Mouse (Mus musculus) lung, embryonic 14.5 days (tissue): ENCODE results near the gene Psmb6. TPM values are rescaled to one million over a fixed set of nuclear protein-coding genes. Genes with fewer than 3 reads are reported as not detected.
"Not testable (repeated sequence)": the region's sequence is repeated elsewhere in the genome, so short reads cannot be mapped to it uniquely, and the experiment has no call there.

ENCODE experiments used
- ATAC-seq: fragments of 200-750 bp; cut with Nextera tagmentation; 2 replicates; pipeline ENCODE4 v1.8.0; 2017; ENCODE audit warnings: mild to moderate bottlenecking, moderate TSS enrichment, moderate library complexity; ENCODE audit not compliant: insufficient read depth
- DNase-seq: peaks from one replicate; pipeline ENCODE4 v3.0.0-alpha.2; 2015
- H3K27ac ChIP-seq: fragments of 300-500 bp; sonication (generic); 2 replicates; pipeline ENCODE4 v1.5.1; 2014; ENCODE audit warnings: low read depth, mild to moderate bottlenecking, moderate library complexity
- H3K27me3 ChIP-seq: fragments of 300-500 bp; sonication (generic); 2 replicates; pipeline ENCODE4 v1.6.1; 2014; ENCODE audit warnings: low read length, control low read depth; ENCODE audit not compliant: insufficient read depth
- H3K36me3 ChIP-seq: fragments of 300-500 bp; sonication (generic); 2 replicates; pipeline ENCODE4 v1.6.1; 2014; ENCODE audit warnings: control low read depth; ENCODE audit not compliant: insufficient read depth
- H3K4me1 ChIP-seq: fragments of 300-500 bp; sonication (generic); 2 replicates; pipeline ENCODE4 v1.6.1; 2014; ENCODE audit warnings: antibody characterized with exemption, control low read depth; ENCODE audit not compliant: insufficient read depth
- H3K4me2 ChIP-seq: fragments of 300-500 bp; sonication (generic); 2 replicates; pipeline ENCODE4 v1.6.1; 2014; ENCODE audit warnings: mild to moderate bottlenecking
- H3K4me3 ChIP-seq: fragments of 300-500 bp; sonication (generic); 2 replicates; pipeline ENCODE4 v1.5.1; 2014; ENCODE audit warnings: low read depth, low read length
- H3K9ac ChIP-seq: fragments of 300-500 bp; sonication (generic); 2 replicates; pipeline ENCODE4 v1.6.1; 2014
- H3K9me3 ChIP-seq: fragments of 300-500 bp; sonication (generic); 2 replicates; pipeline ENCODE4 v1.6.1; 2016; ENCODE audit warnings: low read depth, low read length, control low read depth
- CTCF ChIP-seq: IDR thresholded peaks from 2 replicates; pipeline ENCODE4 v1.5.1; 2016; ENCODE audit warnings: antibody characterized with exemption, low read depth
- WGBS: fragments of 180-500 bp; shearing (Covaris S2); extraction: QIAGEN DNeasy Blood & Tissue Kit; methylation state at CpG from one replicate; pipeline ENCODE4 v1.1.7; 2014; 5-methylcytosine and 5-hydroxymethylcytosine counted together
- polyA plus RNA-seq: library from polyadenylated mRNA; unstranded; fragments of >200 nt; fragmentation: Nextera tagmentation; extraction: Ambion mirVana; gene quantifications from 2 replicates; pipeline ENCODE4 v1.2.1, GENCODE M21; 2014

Psmb6 gene
- polyA plus RNA-seq, 1 experiment from 2014 or later = 813 TPM

- no peak for TF ChIP-seq CTCF
- H3K36me3 ChIP-seq = no peaks in the 10 kb centered on the region
- H3K4me2 ChIP-seq = peak overlapping the region; percentile 96
- peak overlapping the region; percentile 80 for H3K9ac ChIP-seq
- H3K27me3 ChIP-seq = no peaks in the 10 kb centered on the region
- ATAC-seq (no peak), DNase-seq (no peak)
- H3K4me3 ChIP-seq = peak overlapping the region; percentile 88
- H3K9me3 ChIP-seq = no peaks in the 10 kb centered on the region
- peak overlapping the region; percentile 33; the same call in 1 of the 2 replicates for H3K27ac ChIP-seq
- H3K4me1 ChIP-seq = peaks cover 9% of the 10 kb centered on the region; the same call in 1 of the 2 replicates
- WGBS = 0% methylated on average over 2 of the region's 2 CpGs
Measured at GRCm38 (mm10) chr11:70561937-70562286, 36.7 kb downstream of the Psmb6 start.

GRCm38 (mm10) chr11:70562287-70562994 is 37.3 kb downstream of the Psmb6 start, which contains the start of gene Mink1:
Mink1 (plus strand) TSS chr11:70562881.
- H3K27me3 ChIP-seq = no peaks in the 10 kb centered on the region
- peak within 1 kb of the TSS; percentile 80 for H3K9ac ChIP-seq
- TF ChIP-seq CTCF = no peak
- peak within 1 kb of the TSS; percentile 88 for H3K4me3 ChIP-seq
- ATAC-seq = peak; percentile 90
- WGBS = 1% methylated on average over 39 of the region's 57 CpGs
- H3K36me3 ChIP-seq = no peaks in the 10 kb centered on the region
- H3K27ac ChIP-seq = peak within 1 kb of the TSS; percentile 88
- peak within 1 kb of the TSS; percentile 96 for H3K4me2 ChIP-seq
- DNase-seq = peak; percentile 95
- H3K9me3 ChIP-seq = no peaks in the 10 kb centered on the region
- H3K4me1 ChIP-seq = peaks cover 9% of the 10 kb centered on the region; the same call in 1 of the 2 replicates

DNA sequence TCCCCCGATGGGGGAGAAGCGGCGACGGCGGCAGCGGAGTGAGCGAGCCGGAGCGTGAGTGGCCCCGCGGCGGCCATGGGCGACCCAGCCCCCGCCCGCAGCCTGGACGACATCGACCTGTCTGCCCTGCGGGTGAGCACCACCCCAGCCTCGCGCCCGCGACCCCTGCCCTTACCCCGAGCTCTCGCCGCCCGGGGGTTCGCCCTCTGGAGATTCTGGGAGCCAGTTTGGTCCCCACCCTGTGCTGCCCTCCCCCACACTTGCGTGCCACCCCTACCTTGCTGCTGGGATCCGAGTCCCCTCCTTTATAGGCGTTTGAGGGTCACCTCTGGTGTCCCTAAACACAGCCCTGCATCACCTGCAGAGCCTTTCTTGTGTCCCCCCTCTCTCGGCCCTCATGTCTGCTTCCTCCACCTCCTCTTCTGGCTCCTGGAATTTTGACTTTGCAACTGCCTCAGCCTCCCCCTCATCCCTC is 37.9 kb downstream of the Psmb6 start:
- ATAC-seq (no peak; the same call in 1 of the 2 replicates), DNase-seq (no peak)
- H3K9ac ChIP-seq = peak overlapping the region; percentile 80
- peaks cover 9% of the 10 kb centered on the region; the same call in 1 of the 2 replicates for H3K4me1 ChIP-seq
- H3K27ac ChIP-seq = peak overlapping the region; percentile 88
- TF ChIP-seq CTCF = no peak
- peak overlapping the region; percentile 96 for H3K4me2 ChIP-seq
- H3K36me3 ChIP-seq = no peaks in the 10 kb centered on the region; the same call in 1 of the 2 replicates
- no peaks in the 10 kb centered on the region for H3K27me3 ChIP-seq
- under 1% methylated on average over 21 of the region's 31 CpGs for WGBS
- H3K4me3 ChIP-seq = peak overlapping the region; percentile 88
- no peaks in the 10 kb centered on the region for H3K9me3 ChIP-seq

- no peak for TF ChIP-seq CTCF
- H3K27me3 ChIP-seq = no peaks in the 10 kb centered on the region
- 2% methylated on average over 25 of the region's 25 CpGs for WGBS
- H3K4me3 ChIP-seq = peak overlapping the region; percentile 88
- peak overlapping the region; percentile 88 for H3K27ac ChIP-seq
- H3K9me3 ChIP-seq = no peaks in the 10 kb centered on the region
- H3K4me2 ChIP-seq = peak overlapping the region; percentile 96
- H3K36me3 ChIP-seq = no peaks in the 10 kb centered on the region; the same call in 1 of the 2 replicates
- H3K9ac ChIP-seq = peak overlapping the region; percentile 80
- H3K4me1 ChIP-seq = peaks cover 9% of the 10 kb centered on the region; the same call in 1 of the 2 replicates
- DNase-seq = peak; percentile 68
- peak; percentile 25; the same call in 1 of the 2 replicates for ATAC-seq
Measured at GRCm38 (mm10) chr11:70563470-70564275, 38.5 kb downstream of the Psmb6 start.

GRCm38 (mm10) chr11:70564276-70564873 is 39.2 kb downstream of the Psmb6 start:
- WGBS = 28% methylated on average over 4 of the region's 4 CpGs
- peaks cover 9% of the 10 kb centered on the region; the same call in 1 of the 2 replicates for H3K4me1 ChIP-seq
- no peaks in the 10 kb centered on the region; the same call in 1 of the 2 replicates for H3K36me3 ChIP-seq
- TF ChIP-seq CTCF = no peak
- H3K4me3 ChIP-seq = peak overlapping the region; percentile 88
- H3K9me3 ChIP-seq = no peaks in the 10 kb centered on the region
- H3K27ac ChIP-seq = peak overlapping the region; percentile 88; the same call in 1 of the 2 replicates
- no peak for DNase-seq
- H3K9ac ChIP-seq = peak overlapping the region; percentile 80
- no peaks in the 10 kb centered on the region for H3K27me3 ChIP-seq
- peak overlapping the region; percentile 96 for H3K4me2 ChIP-seq
- no peak for ATAC-seq

DNA sequence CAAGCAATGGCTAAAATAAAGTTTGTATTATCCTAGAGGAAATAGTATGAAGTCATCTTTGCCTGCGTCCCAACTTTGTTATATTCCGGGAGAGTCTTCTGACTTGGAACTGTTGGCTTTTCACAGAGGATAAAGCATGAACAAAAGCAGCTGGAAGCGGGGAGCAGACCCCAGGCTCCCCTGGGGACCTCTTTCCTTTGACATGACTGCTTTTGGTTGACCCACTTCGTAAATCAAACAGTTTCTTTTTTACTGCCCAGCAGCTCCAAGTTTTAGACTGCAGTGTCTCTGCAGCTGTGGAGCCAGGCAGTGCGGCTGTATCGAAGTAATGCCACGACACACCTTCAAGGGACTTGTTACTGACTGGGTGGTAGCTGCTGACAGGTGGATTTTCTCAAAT is 41.4 kb downstream of the Psmb6 start:
- 65% methylated on average over 7 of the region's 7 CpGs for WGBS
- no peak for TF ChIP-seq CTCF
- Histone ChIP-seq H3K4me1 (peaks cover 9% of the 10 kb centered on the region; the same call in 1 of the 2 replicates), H3K9ac (no peak overlapping the region), H3K4me3 (no peak overlapping the region), H3K9me3 (no peaks in the 10 kb centered on the region), H3K4me2 (no peak overlapping the region), H3K27ac (no peak overlapping the region), H3K27me3 (no peaks in the 10 kb centered on the region), H3K36me3 (no peaks in the 10 kb centered on the region; the same call in 1 of the 2 replicates)
- no peak for ATAC-seq
- DNase-seq = no peak

GRCm38 (mm10) chr11:70570614-70571013 is 45.4 kb downstream of the Psmb6 start:
- H3K27me3 ChIP-seq, DNase-seq, H3K27ac ChIP-seq, ATAC-seq, H3K4me3 ChIP-seq, H3K4me1 ChIP-seq, H3K9me3 ChIP-seq, H3K4me2 ChIP-seq, H3K36me3 ChIP-seq, H3K9ac ChIP-seq: not testable (repeated sequence)
- WGBS = 81% methylated on average over 1 of the region's 1 CpGs
